Mouse (Mus musculus): ENCODE results near the gene Dnm3.

The Dnm3 gene

DNA sequence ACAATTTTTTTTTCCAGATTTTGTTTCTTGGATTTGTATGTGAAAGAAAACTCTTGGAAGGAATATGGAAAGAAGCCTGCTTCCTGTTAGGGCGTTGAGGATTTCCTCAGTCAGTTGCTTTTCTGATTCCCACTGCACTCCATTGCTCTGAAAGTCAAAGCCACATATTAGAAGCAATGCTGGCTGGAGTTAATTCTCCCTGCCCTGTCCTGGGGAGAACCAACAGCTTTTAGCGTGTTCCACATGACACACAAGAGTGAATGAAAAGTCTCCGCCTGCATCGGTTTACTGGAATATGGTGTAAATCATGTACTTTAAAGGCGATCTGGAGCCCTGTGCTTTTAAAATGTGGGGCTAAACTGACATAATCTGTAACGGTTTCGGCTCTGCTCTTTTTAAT, 424.6 kb downstream of the Dnm3 start:
- no peak for DNase-seq

DNA sequence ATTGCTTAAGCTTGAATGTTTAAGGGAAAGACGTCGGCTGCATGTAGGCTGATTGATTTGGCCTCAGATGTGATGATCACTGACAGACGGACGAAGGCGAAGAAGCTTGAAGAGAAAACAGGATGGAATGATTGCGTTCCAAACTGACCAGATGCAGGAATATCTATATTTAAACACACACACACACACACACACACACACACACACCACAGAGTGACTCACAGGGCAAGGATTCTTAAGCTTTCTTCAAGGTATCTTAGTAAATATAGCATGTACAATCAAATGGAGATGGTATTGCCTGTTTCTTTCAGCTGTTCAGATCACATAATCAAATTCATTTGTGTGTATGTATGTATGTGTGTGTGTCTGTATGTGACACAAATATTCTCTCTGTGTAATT, 425.1 kb downstream of the Dnm3 start:
- DNase-seq = no peak

- DNase-seq = no peak
Observed at GRCm38 (mm10) chr1:162052138-162052537, 425.7 kb downstream of the Dnm3 start.

DNA sequence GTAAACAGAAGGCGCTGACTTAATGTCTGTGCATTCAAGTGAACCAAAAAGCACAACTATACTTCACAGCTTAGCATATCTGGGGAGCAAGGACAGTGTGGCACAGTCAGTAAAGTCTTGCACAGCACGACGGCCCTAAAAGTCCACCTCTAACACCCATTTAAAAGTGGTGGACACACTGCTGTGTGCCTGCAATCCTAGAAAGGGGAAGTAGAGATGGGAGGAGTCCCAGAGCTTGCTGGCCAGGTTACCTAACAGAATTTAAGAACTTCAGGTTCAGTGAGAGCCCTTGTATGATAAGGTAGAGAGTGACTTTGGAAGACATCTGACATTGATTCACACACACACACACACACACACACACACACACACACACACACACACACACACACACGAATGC, 426.1 kb downstream of the Dnm3 start:
- DNase-seq = no peak

DNA sequence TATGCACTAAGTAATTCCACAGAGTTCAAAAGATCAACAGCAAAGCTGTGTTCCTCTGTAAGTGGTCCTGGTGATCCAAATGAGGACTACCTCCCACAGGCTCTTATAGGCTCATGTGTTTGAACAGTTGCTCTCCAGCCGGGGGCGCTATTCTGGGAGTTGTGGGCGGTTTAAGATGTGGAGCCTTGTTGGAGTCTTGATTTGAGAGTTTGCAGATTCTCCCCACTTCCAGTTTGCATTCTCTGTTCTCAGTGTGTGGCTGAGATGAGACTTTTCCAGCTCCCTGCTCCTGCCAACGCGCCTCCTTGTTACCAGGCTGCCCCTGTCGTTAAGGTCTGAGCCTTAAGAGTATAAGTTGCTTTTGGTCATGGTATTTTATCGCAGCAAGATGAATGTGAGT, 430.2 kb downstream of the Dnm3 start:
- DNase-seq = no peak

GRCm38 (mm10) chr1:162043788-162044717, 433.8 kb downstream of the Dnm3 start:
- no peak for DNase-seq

DNA sequence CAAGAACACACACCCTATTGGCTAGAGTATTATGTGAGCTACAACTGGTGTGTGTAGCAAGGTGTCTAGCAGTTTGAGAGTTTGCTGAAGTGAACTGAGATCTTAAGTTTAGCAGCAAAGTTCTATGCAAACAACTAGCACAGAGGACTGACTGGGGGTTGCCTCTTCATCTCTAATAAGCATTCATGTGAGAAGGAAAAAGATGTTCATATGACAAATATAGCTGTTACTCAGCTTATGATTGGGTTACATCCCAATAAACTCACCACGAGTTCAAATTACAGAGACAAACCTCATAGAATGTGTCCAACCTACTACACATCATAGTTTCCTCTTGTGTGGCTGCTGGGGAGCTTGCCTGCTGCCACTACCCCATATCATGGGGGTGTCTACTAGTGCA, 434.6 kb downstream of the Dnm3 start:
- no peak for DNase-seq

DNA sequence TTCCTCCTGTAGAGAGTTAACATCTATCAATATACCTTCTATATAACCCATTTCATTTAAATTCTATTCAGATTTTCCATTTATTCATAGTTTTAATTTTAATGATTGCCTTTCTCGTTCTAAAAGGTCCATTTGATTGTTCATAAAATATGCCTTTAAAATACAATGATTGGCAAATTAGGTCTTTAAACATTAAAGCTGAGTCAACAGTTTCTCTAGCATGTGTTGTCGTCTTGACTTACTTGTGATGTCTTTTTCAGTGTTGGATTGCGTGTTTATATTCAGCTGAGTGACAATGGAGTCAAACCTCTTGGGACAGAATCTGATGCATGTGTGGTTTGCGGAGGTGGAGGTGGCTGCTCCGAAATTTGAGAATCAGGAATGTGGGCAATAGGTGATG, 435.4 kb downstream of the Dnm3 start:
- no peak for DNase-seq

DNA sequence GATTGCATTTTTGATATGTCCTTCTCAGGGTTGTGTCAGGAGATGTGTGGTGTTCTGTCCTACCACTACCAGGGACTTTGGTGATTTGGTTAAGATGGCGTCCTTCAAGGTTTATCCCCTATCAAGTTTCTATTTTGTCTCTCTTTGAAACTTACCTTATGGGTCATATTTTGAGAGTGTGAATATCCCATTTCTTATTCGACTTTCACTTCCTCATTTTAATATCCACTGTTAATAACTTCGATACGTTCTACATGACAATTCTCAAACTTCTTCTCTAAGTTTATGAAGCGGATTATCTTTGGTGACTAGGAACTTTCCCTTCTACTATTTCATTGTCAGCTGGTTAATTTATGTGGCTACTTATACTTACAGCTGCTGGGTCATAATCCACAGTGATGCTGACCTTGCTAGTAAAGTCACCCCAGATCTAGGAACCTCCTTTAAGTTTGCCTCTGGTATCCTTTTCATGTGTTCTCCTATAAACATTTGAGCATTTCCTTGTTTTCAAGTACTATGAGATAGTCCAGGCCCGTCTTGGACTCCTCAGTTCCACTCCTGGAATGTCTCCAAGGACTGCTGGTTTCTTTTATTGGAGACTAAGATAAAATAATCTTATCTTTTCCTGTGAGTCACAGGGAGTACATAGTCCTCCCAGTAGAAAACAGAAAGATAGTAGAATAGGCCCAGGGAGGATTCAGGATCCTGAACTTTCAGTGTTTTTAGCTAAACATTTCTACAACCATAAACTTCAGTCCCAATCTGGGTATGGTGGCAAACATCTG, 437.2 kb downstream of the Dnm3 start:
- DNase-seq = peak in 1 of 2 experiments; percentile 27

GRCm38 (mm10) chr1:162039808-162040207, 438.0 kb downstream of the Dnm3 start:
- peak; percentile 5 to 18 for DNase-seq

DNA sequence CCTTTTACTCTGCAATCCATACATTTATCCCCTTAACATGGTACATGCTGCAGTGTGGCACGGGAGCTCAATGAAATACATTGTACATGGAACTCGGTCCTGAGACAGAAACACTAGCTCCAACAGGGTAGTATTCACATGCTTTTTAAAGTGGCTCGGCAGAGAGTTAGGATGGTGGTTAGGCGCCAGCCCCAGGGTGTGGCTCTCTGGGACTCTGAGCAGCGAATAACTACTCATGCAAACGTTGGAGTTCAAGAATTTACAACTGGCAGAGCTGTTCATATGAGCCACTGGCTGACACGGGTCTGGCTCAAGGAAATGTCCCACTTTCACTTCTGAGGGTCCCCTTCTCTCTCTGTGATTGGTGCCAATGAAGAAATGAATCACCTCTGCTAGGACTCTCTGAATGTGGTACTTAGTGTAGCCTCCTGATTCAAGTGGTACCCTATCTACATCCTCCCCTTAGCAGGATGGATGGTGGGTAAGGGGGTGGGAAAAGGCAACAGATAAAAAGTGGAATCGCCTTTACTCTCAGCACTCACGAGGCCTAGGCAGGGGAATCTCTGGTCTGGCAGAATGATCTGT, 438.7 kb downstream of the Dnm3 start:
- no peak for DNase-seq

DNA sequence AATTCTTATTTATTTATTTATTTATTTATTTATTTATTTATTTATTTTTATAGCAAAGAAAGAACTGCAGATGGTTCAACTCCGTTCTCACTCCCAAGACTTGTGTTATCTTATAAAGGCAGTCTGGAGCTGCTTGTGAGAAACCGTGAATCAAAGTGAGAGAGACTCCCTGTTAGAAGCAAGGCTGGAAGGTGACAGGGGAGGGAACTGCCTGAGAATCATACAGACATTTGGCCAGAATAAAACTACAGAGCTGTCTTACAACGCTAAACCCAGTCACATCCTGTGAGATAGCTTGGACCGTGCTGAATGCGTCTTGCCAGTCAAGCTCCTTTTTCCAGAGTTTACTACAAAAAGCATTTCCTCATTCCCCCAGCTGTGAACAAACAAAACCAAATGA, 439.4 kb downstream of the Dnm3 start:
- DNase-seq = no peak

- peak; percentile 35 to 61 for DNase-seq
Observed at GRCm38 (mm10) chr1:162037968-162038421, 439.8 kb downstream of the Dnm3 start.

DNA sequence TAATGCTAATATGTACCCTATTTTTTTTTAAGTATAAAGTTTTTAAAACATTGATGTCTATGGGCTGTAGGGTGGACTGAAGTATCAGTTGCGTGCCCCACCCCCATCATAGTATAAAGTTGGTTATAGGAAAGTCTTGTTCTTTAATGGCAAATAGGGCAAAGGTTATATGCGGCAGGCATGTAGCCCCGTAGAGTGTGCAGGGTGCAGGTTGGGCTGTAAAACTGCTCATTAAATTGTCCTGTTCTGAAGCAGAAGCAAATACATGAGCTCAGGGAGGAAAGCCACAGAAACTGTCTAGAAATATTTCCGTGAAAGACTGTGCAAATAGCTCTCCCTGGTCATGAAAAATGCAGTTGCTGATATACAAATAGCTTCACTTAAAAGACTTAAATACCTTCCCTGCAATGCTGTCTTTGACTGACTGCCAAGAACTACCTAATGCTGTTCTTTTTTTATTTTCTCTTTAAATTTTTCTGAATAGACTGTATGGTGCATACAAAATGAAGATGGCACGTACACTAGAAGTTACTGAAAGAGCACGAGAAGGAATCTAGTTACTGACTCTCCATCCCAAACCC, 440.6 kb downstream of the Dnm3 start:
- DNase-seq = no peak

DNA sequence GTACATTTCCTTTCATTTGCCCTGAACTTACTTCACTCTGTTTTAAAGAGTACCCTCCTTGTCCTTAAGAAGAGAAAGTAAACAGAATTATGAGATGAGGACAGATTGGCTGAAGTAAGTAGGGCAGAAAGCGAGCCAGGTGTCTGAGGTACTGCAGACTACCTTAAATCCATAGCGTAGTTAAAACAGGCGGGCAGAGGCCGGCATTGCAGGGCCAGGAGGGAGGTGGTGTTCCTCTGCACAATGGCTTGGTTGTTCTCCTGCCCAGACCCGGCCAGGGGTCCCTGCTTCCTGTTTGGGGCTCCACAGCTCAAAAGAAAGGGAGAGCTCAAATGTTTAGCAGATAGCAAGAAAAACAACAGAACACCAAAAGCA, 441.4 kb downstream of the Dnm3 start:
- no peak for DNase-seq

GRCm38 (mm10) chr1:162035800-162036460, 441.9 kb downstream of the Dnm3 start:
- DNase-seq = no peak

GRCm38 (mm10) chr1:162023681-162024270, 454.1 kb downstream of the Dnm3 start:
- no peak for DNase-seq

GRCm38 (mm10) chr1:162020766-162021165, 457.1 kb downstream of the Dnm3 start:
- no peak for DNase-seq

DNA sequence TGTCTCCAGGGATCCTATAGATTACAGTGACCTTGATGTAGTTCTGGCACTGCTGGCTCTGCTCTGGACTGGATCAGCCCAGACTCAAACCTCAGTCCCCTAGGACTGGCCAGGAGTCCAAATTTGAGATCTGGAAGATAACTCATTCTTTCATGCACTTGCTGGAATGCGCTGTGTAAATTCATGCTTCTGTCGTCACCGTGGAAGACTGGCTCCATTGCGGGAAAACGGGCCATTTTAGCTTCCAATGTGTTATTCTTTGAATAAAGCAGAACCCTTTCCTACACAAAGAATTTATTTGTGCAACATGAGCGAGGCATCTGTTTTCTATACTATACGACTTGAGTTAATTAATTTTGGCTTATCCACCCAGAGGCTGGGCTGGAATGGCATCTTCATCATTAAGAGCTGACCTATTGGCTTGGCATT, 457.5 kb downstream of the Dnm3 start:
- no peak for DNase-seq

DNA sequence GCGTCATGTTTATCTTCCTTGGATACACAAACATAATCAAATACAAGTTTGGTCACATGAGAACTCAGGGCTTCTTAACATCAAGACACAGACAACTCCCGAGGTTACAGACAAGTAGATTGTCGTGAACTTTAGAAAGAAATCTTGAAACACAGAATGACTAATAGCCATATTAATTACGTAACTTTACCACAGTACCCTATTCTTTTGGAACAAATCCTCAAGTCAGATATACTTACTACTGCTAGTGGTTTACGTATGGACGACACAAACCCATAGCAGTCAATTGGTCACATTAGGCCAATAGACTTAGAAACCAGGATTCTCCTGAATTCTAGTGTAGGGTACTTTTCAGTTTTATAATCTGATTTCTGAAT, 459.2 kb downstream of the Dnm3 start:
- no peak for DNase-seq

DNA sequence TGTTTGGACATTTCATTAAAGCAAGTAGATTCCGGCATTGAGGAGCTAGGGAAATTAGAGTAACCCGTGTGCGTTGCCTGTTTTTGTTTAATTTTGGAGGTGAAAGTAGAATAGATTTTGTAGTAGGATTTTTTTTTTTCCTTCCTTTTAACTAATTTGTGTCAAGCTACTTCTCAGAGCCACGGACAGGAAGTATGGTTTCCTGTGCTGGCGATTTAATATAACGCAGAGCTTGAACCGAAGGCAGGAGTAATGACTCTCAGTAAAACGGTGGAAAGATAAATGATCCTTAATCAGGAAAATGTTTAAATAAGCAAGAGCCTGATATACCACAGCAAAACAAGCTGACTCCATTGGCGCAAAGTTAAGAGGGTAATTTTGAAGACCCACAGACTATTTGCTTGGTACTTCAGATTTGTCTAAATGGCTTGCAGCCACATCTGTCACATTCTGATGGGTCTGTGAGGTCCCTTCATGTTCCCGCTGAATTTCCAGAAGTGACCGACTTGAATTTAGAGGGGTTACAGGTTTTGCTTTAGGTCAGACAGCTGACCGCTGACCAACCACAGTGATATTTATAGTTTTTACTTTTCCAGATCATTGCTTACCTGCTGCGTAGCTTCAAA, 459.7 kb downstream of the Dnm3 start:
- DNase-seq = no peak

DNA sequence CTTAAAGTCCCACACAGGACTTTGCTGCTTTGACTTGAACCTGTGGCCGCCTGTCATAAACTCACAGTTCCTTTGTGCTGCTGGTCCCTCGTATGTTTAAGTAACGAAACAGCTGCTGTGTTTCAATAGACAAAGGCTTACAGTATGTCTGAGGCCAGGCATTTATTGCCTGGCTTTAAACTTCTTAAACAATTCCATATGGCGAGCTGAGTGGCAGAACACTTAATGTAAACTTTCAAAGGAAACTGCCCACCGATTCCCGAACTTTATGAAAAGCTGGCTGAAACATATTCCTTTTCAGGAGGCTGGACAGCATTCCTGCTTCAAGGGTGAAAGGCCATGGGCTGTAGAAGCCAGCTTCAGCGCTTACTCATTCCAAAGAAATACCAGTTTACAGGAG, 460.9 kb downstream of the Dnm3 start:
- no peak for DNase-seq

Data from kidney, adult 8-10 months (tissue).